In genomic region chr8:70293988-70294405, GRCm38 (mm10) we compare ENCODE assay signal across 16 mouse cellular contexts. TPM values are rescaled to one million over a fixed set of nuclear protein-coding genes. Genes with fewer than 3 reads are reported as not detected.
A peak's percentile ranks its signal among the peaks of the same experiment; 100 is the strongest.
DNase-seq lines count a peak whose midpoint lies in the region; ATAC-seq and TF ChIP-seq lines count a peak whose summit lies in the region.
"Had no signal": no experiment of that assay in that cellular context is flagged by ENCODE, and none has a peak within 500 bp of the region (broad histone marks: within the 10 kb centered on the region; RNA-seq: fewer than 3 reads in every experiment).

No protein-coding gene starts in this region.

- no peak overlapping the region for H3K9ac ChIP-seq in forebrain, postnatal 0 days
- H3K9ac ChIP-seq in forebrain, embryonic 11.5 days (ENCODE audit: low read length), result no peak overlapping the region
- H3K9ac ChIP-seq: hindbrain, embryonic 15.5 days; midbrain, embryonic 15.5 days; neural tube, embryonic 13.5 days; stomach, embryonic 15.5 days had no signal

- H3K27me3 ChIP-seq in forebrain, postnatal 0 days (ENCODE audit: insufficient read depth, low read length), result no peaks in the 10 kb centered on the region
- H3K27me3 ChIP-seq in forebrain, embryonic 11.5 days (ENCODE audit: control insufficient read depth, insufficient read depth, low read length), result no peaks in the 10 kb centered on the region
- H3K27me3 ChIP-seq in thymus, adult 2 months (ENCODE audit: control insufficient read depth, insufficient read depth, low read length), result no peaks in the 10 kb centered on the region
- H3K27me3 ChIP-seq in midbrain, embryonic 10.5 days (ENCODE audit: low read depth, poor library complexity, severe bottlenecking), result no peaks in the 10 kb centered on the region
- H3K27me3 ChIP-seq: hindbrain, embryonic 15.5 days; midbrain, embryonic 15.5 days; neural tube, embryonic 13.5 days; stomach, embryonic 15.5 days had no signal

- no peak overlapping the region for H3K4me3 ChIP-seq in forebrain, postnatal 0 days (ENCODE audit: low read depth, low read length)
- no peak overlapping the region for H3K4me3 ChIP-seq in forebrain, embryonic 11.5 days (ENCODE audit: low read depth, low read length)
- no peak overlapping the region for H3K4me3 ChIP-seq in thymus, adult 2 months (ENCODE audit: control insufficient read depth, insufficient read depth, low read length)
- H3K4me3 ChIP-seq in midbrain, embryonic 10.5 days, result no peak overlapping the region
- H3K4me3 ChIP-seq: hindbrain, embryonic 15.5 days; midbrain, embryonic 15.5 days; neural tube, embryonic 13.5 days; stomach, embryonic 15.5 days had no signal

- ATAC-seq in forebrain, postnatal 0 days, result 0 out of 2 replicates have a peak, but pooled peaks have one; percentile 4
- no peak for ATAC-seq in forebrain, embryonic 11.5 days (replicated peaks; ENCODE audit: low FRiP score)
- ATAC-seq: midbrain, embryonic 15.5 days had no signal

- TF ChIP-seq POLR2A in thymus, adult 2 months (IDR thresholded peaks at IDR 0.05; ENCODE audit: control insufficient read depth, extremely low read depth, insufficient read depth, low read length, poor library complexity), result no peak

- H3K4me1 ChIP-seq in forebrain, postnatal 0 days (ENCODE audit: insufficient read depth), result no peaks in the 10 kb centered on the region
- H3K4me1 ChIP-seq in forebrain, embryonic 11.5 days (replicated peaks; ENCODE audit: control insufficient read depth, insufficient read depth, low read length), result no peaks in the 10 kb centered on the region
- no peaks in the 10 kb centered on the region for H3K4me1 ChIP-seq in thymus, adult 2 months (replicated peaks; ENCODE audit: control insufficient read depth, insufficient read depth, low read length)
- no peaks in the 10 kb centered on the region for H3K4me1 ChIP-seq in midbrain, embryonic 10.5 days
- H3K4me1 ChIP-seq: hindbrain, embryonic 15.5 days; midbrain, embryonic 15.5 days; neural tube, embryonic 13.5 days had no signal

- no peak for TF ChIP-seq CTCF in forebrain, postnatal 0 days (IDR thresholded peaks at IDR 0.05; ENCODE audit: low read depth)
- TF ChIP-seq CTCF in thymus, adult 2 months (IDR thresholded peaks at IDR 0.05; ENCODE audit: borderline replicate concordance, control insufficient read depth, extremely low read depth, insufficient read depth, low read length, poor library complexity), result no peak

- peaks cover 79% of the 10 kb centered on the region for H3K36me3 ChIP-seq in forebrain, postnatal 0 days (ENCODE audit: insufficient read depth)
- peaks cover 23% of the 10 kb centered on the region for H3K36me3 ChIP-seq in forebrain, embryonic 11.5 days (ENCODE audit: control insufficient read depth, insufficient read depth, low read length)
- peaks cover 64% of the 10 kb centered on the region for H3K36me3 ChIP-seq in thymus, adult 2 months (ENCODE audit: control insufficient read depth, insufficient read depth, low read length)
- H3K36me3 ChIP-seq in midbrain, embryonic 10.5 days, result peaks cover 98% of the 10 kb centered on the region

- 67% methylated on average over 5 of the region's 5 CpGs for WGBS in forebrain, postnatal 0 days
- WGBS in forebrain, embryonic 11.5 days, result 87% methylated on average over 5 of the region's 5 CpGs
- 85% methylated on average over 5 of the region's 5 CpGs for WGBS in thymus, adult 2 months
- 95% methylated on average over 5 of the region's 5 CpGs for WGBS in midbrain, embryonic 10.5 days

- H3K4me2 ChIP-seq in forebrain, postnatal 0 days (ENCODE audit: low read depth), result no peak overlapping the region
- no peak overlapping the region for H3K4me2 ChIP-seq in forebrain, embryonic 11.5 days (ENCODE audit: low read depth, low read length, severe bottlenecking)
- H3K4me2 ChIP-seq: hindbrain, embryonic 15.5 days; midbrain, embryonic 15.5 days; neural tube, embryonic 13.5 days; stomach, embryonic 15.5 days had no signal

- no peaks in the 10 kb centered on the region for H3K9me3 ChIP-seq in forebrain, postnatal 0 days (ENCODE audit: low read length)
- H3K9me3 ChIP-seq in forebrain, embryonic 11.5 days (ENCODE audit: control insufficient read depth, low read length), result no peaks in the 10 kb centered on the region
- no peaks in the 10 kb centered on the region for H3K9me3 ChIP-seq in midbrain, embryonic 10.5 days (replicated peaks)
- H3K9me3 ChIP-seq: hindbrain, embryonic 15.5 days; midbrain, embryonic 15.5 days; neural tube, embryonic 13.5 days; stomach, embryonic 15.5 days had no signal

- no peak for DNase-seq in forebrain, postnatal 0 days
- no peak for DNase-seq in forebrain, embryonic 11.5 days (ENCODE audit: low spot score)
- DNase-seq in MN1 (ENCODE audit: low spot score), result peak; percentile 76
- peak; percentile 70 for DNase-seq in fibroblast of lung, adult 2 months (ENCODE audit: low read depth)
- DNase-seq in lung, postnatal 10 days, result peak; percentile 88
- no peak for DNase-seq in thymus, adult 2 months
- DNase-seq in right cerebral cortex, postnatal 14 days, result no peak
- DNase-seq in midbrain, embryonic 10.5 days (ENCODE audit: low spot score), result no peak
- DNase-seq: adrenal gland, adult 2 months; cerebellum, postnatal 25 days; kidney, adult 9 months; thymus, postnatal 36 days had no signal

- no peak overlapping the region for H3K27ac ChIP-seq in forebrain, postnatal 0 days (ENCODE audit: low read depth, low read length)
- no peak overlapping the region for H3K27ac ChIP-seq in forebrain, embryonic 11.5 days (ENCODE audit: low read depth, low read length)
- H3K27ac ChIP-seq in thymus, adult 2 months (ENCODE audit: control insufficient read depth, insufficient read depth, low read length), result no peak overlapping the region
- no peak overlapping the region for H3K27ac ChIP-seq in midbrain, embryonic 10.5 days (replicated peaks)
- H3K27ac ChIP-seq: hindbrain, embryonic 15.5 days; midbrain, embryonic 15.5 days; neural tube, embryonic 13.5 days; stomach, embryonic 15.5 days had no signal

RNA-seq across cellular contexts. Expression of gene Ddx49, which starts 8.3 kb away (rescaled TPM):
- 46.6 and 49.3 TPM in 2 replicates for total RNA-seq in forebrain, postnatal 0 days (2014; rRNA removed)
- 49.3 and 54.9 TPM in 2 replicates for polyA plus RNA-seq in forebrain, postnatal 0 days (2015; fragmentation: Nextera tagmentation; extraction: Ambion mirVana)
- 54.4 and 61.5 TPM in 2 replicates for polyA plus RNA-seq in forebrain, embryonic 11.5 days (2014; fragmentation: Nextera tagmentation; extraction: Ambion mirVana)
- 72.1 and 75.4 TPM in 2 replicates for polyA plus RNA-seq in thymus, adult 2 months (2012; rRNA removed)
- polyA plus RNA-seq in midbrain, embryonic 10.5 days (2016; fragmentation: Nextera tagmentation; extraction: Ambion mirVana), result 56.4 and 57.4 TPM in 2 replicates

RNA-seq across cellular contexts. Expression of gene Cope, which starts 8.3 kb away (rescaled TPM):
- 86.6 and 110 TPM in 2 replicates for total RNA-seq in forebrain, postnatal 0 days (2014; rRNA removed)
- polyA plus RNA-seq in forebrain, postnatal 0 days (2015; fragmentation: Nextera tagmentation; extraction: Ambion mirVana), result 259 and 296 TPM in 2 replicates
- polyA plus RNA-seq in forebrain, embryonic 11.5 days (2014; fragmentation: Nextera tagmentation; extraction: Ambion mirVana), result 220 and 268 TPM in 2 replicates
- polyA plus RNA-seq in thymus, adult 2 months (2012; rRNA removed), result 397 and 454 TPM in 2 replicates
- polyA plus RNA-seq in midbrain, embryonic 10.5 days (2016; fragmentation: Nextera tagmentation; extraction: Ambion mirVana), result 308 and 311 TPM in 2 replicates

RNA-seq across cellular contexts. Expression of gene Homer3, which starts 11.4 kb away (rescaled TPM):
- 27.2 and 34.7 TPM in 2 replicates for total RNA-seq in forebrain, postnatal 0 days (2014; rRNA removed)
- polyA plus RNA-seq in forebrain, postnatal 0 days (2015; fragmentation: Nextera tagmentation; extraction: Ambion mirVana), result 20.2 and 23.9 TPM in 2 replicates
- polyA plus RNA-seq in forebrain, embryonic 11.5 days (2014; fragmentation: Nextera tagmentation; extraction: Ambion mirVana), result 87.6 and 91.4 TPM in 2 replicates
- 60.6 and 67.6 TPM in 2 replicates for polyA plus RNA-seq in thymus, adult 2 months (2012; rRNA removed)
- polyA plus RNA-seq in midbrain, embryonic 10.5 days (2016; fragmentation: Nextera tagmentation; extraction: Ambion mirVana), result 102 and 111 TPM in 2 replicates

RNA-seq across cellular contexts. Expression of gene Cers1, which starts 21.6 kb away (rescaled TPM):
- total RNA-seq in forebrain, postnatal 0 days (2014; rRNA removed), result 52.5 and 58.4 TPM in 2 replicates
- polyA plus RNA-seq in forebrain, postnatal 0 days (2015; fragmentation: Nextera tagmentation; extraction: Ambion mirVana), result 37.8 and 45.3 TPM in 2 replicates
- polyA plus RNA-seq in forebrain, embryonic 11.5 days (2014; fragmentation: Nextera tagmentation; extraction: Ambion mirVana), result 10.6 and 11.0 TPM in 2 replicates
- 0.13 and 0.61 TPM in 2 replicates for polyA plus RNA-seq in thymus, adult 2 months (2012; rRNA removed)
- 4.6 and 5.3 TPM in 2 replicates for polyA plus RNA-seq in midbrain, embryonic 10.5 days (2016; fragmentation: Nextera tagmentation; extraction: Ambion mirVana)

RNA-seq across cellular contexts. Expression of gene Gdf1, which starts 35.6 kb away (rescaled TPM):
- 8.1 and 9.3 TPM in 2 replicates for total RNA-seq in forebrain, postnatal 0 days (2014; rRNA removed)
- polyA plus RNA-seq in forebrain, postnatal 0 days (2015; fragmentation: Nextera tagmentation; extraction: Ambion mirVana), result 6.2 and 8.0 TPM in 2 replicates
- 1.8 and 2.6 TPM in 2 replicates for polyA plus RNA-seq in forebrain, embryonic 11.5 days (2014; fragmentation: Nextera tagmentation; extraction: Ambion mirVana)
- 0.13 and 0.23 TPM in 2 replicates for polyA plus RNA-seq in thymus, adult 2 months (2012; rRNA removed)
- 3.8 and 5.7 TPM in 2 replicates for polyA plus RNA-seq in midbrain, embryonic 10.5 days (2016; fragmentation: Nextera tagmentation; extraction: Ambion mirVana)

Comparison
In these comparisons a context has a peak if more than half of its experiments do, and no peak if none do; other contexts are left out.
1. DNase-seq: peak in MN1 (single experiment), fibroblast of lung, adult 2 months (single experiment) and lung, postnatal 10 days (single experiment); none in forebrain, postnatal 0 days (single experiment), forebrain, embryonic 11.5 days (single experiment), thymus, adult 2 months (single experiment), right cerebral cortex, postnatal 14 days (single experiment) and midbrain, embryonic 10.5 days (single experiment).